Mouse (Mus musculus) embryonic stem cell, embryonic (primary cell): Measurements from ENCODE around the gene Rab5b.

Experiments used
- CTCF ChIA-PET, 4 experiments: fragments of 300-600 bp in 2 of 4; fragments of 350-600 bp in 2 of 4; sonication (Branson Sonifier 250); formaldehyde crosslinking; loops; one replicate each; lab custom pipeline; 2022; ENCODE audit warnings: inconsistent platforms in 2 of 4; lab: Charles Lee
- POLR2A ChIA-PET, 4 experiments: fragments of 300-600 bp in 2 of 4; fragments of 350-600 bp in 2 of 4; sonication (Branson Sonifier 250); formaldehyde crosslinking; loops; one replicate each; lab custom pipeline; 2022; ENCODE audit warnings: antibody characterized with exemption in 4 of 4, inconsistent platforms in 1 of 4; lab: Charles Lee

Rab5b gene

DNA sequence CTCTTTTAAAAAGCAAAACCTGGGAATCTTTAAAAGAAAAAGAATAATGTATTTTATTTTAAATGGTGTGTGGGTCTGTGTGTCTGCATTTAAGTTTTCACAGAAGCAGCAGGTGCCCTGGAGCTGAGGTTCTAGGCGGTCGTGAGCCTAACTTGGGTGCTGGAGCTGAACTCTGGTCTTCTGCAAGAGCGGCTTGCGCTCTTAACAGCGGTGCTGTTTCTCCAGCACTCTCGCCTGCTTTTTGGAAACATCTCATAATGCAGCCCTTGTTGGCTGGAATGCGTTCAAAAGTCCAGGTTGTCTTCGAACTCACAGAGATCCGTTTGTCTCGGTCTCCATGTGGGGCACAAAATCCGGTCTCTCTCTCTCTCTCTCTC is 9.2 kb upstream of the Rab5b start:
- ChIA-PET POLR2A (interaction anchor here in 3 of 4 experiments (0.5 to 12.4 kb wide), 62 partner anchors 7 to 614 kb away, joined by 3 to 197 read pairs (median 5); partner anchors contain the start of genes Pa2g4 (in 3 of the 3), Rab5b (in 3 of the 3), Dgka (in 2 of the 3) and Pym1 (in 2 of the 3)), CTCF (interaction anchor here in 3 of 4 experiments (0.6 to 2.1 kb wide), 10 partner anchors 9 to 399 kb away, joined by 3 to 11 read pairs (median 4); partner anchors contain the start of gene Rab5b (in 1 of the 3))

DNA sequence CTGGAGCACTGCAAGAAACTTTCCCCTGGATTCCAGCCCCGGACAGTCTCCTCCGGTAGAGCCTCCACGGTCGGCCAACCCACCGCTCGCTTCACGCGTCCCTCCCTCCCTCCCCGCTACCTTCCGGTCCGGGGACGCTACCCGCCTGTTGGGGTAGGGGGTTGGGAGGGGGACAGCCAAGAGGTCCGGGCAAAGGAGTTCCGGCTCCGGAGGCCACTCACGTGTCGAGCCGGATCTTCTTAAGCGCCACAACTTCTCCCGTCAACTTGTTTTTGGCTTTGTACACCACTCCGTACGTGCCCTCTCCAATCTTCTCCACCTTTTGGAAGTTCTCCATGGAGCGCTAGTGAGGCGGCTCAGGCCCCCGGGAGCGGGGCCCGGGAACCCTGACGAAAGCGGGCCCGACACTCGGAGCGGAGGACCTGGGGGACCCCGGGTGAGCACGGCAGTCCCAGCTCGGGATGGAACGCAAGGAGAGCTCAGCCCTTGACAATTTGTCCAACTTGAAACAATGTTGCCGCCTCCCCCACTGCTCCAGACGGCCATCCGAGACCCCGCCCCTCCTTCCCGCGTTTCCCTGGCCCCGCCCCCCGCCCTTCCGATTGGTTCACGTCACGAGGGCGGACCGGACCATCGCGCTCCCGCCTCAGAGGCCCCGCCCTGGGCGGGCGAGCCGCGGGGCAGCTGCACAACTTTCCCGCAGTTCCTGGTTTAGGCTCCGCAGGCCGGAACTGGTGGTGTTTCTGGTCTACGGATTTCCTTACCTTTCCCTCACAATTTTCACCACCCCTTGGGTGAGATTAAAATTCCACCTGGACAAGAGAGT is 8.6 kb upstream of the Rab5b start, which contains the start of gene Cdk2:
TSS of gene Cdk2 (minus strand) at position 541 of the 826 bp plus-strand sequence.
- POLR2A ChIA-PET, result interaction anchor here in 3 of 4 experiments (0.5 to 12.4 kb wide), 63 partner anchors 7 to 613 kb away, joined by 3 to 197 read pairs (median 5); partner anchors contain the start of genes Pa2g4 (in 3 of the 3), Rab5b (in 3 of the 3), Dgka (in 2 of the 3) and Pym1 (in 2 of the 3)
- CTCF ChIA-PET, result interaction anchor here in 3 of 4 experiments (0.5 to 2.1 kb wide), 10 partner anchors 8 to 400 kb away, joined by 3 to 11 read pairs (median 4); partner anchors contain the start of gene Rab5b (in 1 of the 3)

DNA sequence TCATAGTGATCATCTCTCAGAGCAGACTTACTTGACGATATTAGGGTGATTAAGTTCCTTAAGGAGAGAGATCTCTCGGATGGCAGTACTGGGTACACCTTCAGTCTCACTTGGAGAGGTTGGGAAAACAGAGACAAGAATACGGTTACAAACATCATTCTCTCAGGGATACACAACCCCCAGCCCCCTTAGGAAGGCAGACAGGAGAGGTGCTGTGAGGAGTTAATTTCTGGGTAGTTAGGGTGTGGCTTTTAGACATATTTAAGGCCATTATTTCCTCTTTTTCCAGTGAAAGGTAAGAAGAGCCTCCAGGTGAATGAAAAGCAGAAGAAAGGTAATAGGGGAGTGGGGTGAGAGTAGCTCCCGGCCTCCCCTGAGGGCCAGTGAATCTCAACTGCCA is 7.8 kb upstream of the Rab5b start, which contains the start of gene Pmel:
TSS of gene Pmel (plus strand) at position 301 of the 400 bp plus-strand sequence.
- POLR2A ChIA-PET, result interaction anchor here in 3 of 4 experiments (0.8 to 12.4 kb wide), 23 partner anchors 8 to 204 kb away, joined by 3 to 197 read pairs (median 8); partner anchors contain the start of genes Zc3h10 (in 2 of the 3), Dgka (in 1 of the 3), Pa2g4 (in 1 of the 3) and Pym1 (in 1 of the 3)
- CTCF ChIA-PET, result interaction anchor here in 1 of 4 experiments (2.1 kb wide), 1 partner anchor 18 kb away, joined by 5 read pairs; no protein-coding TSS in a partner anchor

DNA sequence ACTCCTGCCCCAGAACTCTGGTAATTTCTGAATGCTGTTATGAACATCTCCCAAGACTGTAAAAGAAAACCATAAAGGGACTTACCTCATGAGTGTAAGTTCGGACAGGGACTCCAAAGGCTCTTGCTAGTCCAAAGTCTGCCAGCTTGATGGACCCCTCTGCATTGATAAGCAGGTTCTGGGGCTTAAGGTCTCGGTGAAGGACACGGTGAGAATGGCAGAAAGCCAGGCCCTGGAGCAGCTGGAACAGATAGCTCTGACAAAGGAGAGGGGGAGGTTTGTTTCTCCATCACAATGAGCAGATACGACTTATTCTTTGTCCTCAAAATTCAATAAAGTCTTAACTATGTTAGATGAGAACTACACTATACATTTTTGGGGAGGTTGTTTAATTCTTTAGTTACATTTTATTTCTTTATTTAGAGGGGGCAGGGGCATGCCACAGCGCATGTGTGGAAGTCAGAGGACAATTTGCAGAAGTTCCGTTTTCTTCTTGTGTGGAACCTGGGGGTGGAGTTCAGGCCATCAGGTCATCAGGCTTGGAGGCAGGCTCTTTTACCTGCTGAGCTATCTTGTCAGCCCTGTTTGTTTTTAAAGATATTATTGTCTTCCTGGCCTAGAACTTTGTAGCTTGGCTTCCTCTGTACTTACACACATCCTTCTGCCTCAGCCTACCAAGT is 6.4 kb upstream of the Rab5b start:
- ChIA-PET CTCF (no interaction called here), POLR2A (interaction anchor here in 2 of 4 experiments (0.7 to 12.4 kb wide), 15 partner anchors 9 to 218 kb away, joined by 3 to 197 read pairs (median 7); partner anchors contain the start of genes Pa2g4 (in 1 of the 2) and Pym1 (in 1 of the 2))

DNA sequence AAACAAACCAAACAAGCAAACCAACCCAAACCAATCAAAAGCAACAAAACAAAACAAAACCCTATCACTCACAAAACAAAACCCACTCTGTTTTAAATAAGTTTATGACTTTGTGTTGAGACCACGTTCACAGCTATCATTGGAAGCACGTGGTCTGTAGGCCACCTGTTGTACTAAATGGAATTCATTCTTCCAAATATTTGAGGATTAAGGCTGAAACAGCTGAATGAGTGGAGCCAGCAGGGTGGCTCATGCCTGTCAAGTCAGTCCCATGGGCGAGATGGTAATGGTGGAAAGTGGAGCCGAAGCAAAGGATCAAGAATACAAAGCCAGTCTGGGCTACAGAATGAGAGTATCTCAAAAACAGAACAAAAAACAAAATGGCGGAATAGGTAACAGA is 4.6 kb upstream of the Rab5b start:
- POLR2A ChIA-PET, result interaction anchor here (0.6 to 12.4 kb wide), 18 partner anchors 11 to 617 kb away, joined by 3 to 197 read pairs (median 5); partner anchors contain the start of genes Pa2g4 (in 2 of the 4), Atp5b (in 1 of the 4), Pym1 (in 1 of the 4) and Suox (in 1 of the 4)
- CTCF ChIA-PET, result interaction anchor here in 1 of 4 experiments (0.6 kb wide), 1 partner anchor 90 kb away, joined by 3 read pairs; no protein-coding TSS in a partner anchor

DNA sequence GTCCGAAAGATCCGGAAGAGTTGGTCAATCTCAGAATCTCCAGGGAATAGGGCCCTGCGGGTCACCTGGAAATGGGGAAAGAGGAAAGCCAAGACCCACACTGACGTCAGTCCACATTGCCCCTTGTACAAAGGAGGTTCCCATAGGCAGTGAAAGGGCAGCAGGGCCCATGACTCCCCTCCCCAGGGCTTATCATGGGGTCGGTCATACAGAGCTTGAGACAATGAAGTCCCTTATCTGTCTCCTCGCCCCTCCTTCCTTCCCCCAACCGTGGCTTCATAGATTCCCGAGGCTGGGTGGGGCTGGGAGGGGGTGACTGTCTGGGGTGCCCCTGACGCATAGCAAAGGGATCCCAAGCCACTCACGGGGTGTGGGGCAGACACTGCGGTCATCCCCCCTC is 3.5 kb upstream of the Rab5b start:
- ChIA-PET POLR2A (interaction anchor here in 3 of 4 experiments (0.6 to 12.4 kb wide), 19 partner anchors 9 to 429 kb away, joined by 3 to 197 read pairs (median 4); partner anchors contain the start of genes Pym1 (in 2 of the 3), Dgka (in 1 of the 3), Pa2g4 (in 1 of the 3) and Stat2 (in 1 of the 3)), CTCF (interaction anchor here in 2 of 4 experiments (0.6 kb wide), 2 partner anchors 84 to 1624 kb away, joined by 3 to 5 read pairs; partner anchors contain the start of gene Agap2 (in 1 of the 2))

DNA sequence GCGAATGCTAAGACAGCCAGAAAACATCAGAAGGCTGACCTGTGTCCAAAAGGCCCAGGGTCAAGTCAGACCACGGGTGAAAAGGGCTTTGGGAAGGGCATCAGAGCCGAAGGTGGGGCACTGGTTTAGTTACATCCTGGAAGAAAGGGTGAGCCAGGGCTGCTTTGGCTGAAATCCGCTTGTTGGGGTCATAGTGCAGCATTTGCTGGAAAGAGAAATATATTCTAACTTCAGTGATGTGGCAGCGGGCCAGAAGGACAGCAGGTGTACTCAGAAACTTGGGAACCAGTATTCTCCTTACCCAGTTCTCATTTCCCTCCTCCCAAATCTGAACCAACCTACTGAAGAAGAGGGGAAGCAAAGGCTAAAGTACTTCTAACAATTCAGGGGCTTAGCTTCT is 2.9 kb upstream of the Rab5b start:
- CTCF ChIA-PET, result no interaction called here
- POLR2A ChIA-PET, result interaction anchor here in 3 of 4 experiments (0.5 to 12.4 kb wide), 18 partner anchors 8 to 429 kb away, joined by 3 to 197 read pairs (median 4); partner anchors contain the start of genes Pym1 (in 2 of the 3), Dgka (in 1 of the 3) and Stat2 (in 1 of the 3)

DNA sequence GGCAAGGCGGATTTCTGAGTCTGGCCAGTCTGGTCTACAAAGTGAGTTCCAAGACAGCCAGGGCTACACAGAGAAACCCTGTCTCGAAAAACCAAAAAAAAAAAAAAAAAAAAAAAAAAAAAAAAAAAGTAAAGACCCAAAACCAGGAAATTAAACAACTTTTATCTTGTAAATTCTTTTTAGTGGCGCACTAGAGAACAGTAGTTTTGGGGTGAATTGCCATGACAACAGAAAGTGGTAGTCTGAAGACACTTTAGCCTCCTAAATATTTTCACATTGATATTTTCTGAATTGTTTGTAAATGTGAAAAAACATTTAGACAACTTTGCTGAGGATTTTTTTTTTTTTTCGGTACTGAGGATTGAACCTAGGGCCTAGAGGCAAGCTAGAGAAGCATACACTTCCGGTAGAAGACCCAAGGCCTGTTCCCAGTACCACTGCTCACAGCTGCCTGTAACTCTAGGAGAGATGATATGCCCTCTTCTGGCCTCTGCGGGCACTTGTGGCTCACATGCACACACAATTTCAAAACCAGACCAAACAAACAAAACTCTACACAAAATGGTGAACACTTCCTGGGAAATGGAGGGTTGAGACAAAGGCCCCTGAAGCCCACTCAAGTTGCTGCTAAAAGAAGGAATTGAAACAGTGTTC is 1.1 kb upstream of the Rab5b start:
- POLR2A ChIA-PET, result interaction anchor here (0.5 to 12.4 kb wide), 35 partner anchors 8 to 530 kb away, joined by 3 to 197 read pairs (median 4); partner anchors contain the start of genes Cdk2 (in 3 of the 4), Pym1 (in 2 of the 4), Dgka (in 1 of the 4) and Dnajc14 (in 1 of the 4)
- CTCF ChIA-PET, result interaction anchor here in 3 of 4 experiments (0.5 to 2.6 kb wide), 9 partner anchors 8 to 119 kb away, joined by 3 to 12 read pairs (median 5); partner anchors contain the start of genes Cdk2 (in 1 of the 3) and Suox (in 1 of the 3)

DNA sequence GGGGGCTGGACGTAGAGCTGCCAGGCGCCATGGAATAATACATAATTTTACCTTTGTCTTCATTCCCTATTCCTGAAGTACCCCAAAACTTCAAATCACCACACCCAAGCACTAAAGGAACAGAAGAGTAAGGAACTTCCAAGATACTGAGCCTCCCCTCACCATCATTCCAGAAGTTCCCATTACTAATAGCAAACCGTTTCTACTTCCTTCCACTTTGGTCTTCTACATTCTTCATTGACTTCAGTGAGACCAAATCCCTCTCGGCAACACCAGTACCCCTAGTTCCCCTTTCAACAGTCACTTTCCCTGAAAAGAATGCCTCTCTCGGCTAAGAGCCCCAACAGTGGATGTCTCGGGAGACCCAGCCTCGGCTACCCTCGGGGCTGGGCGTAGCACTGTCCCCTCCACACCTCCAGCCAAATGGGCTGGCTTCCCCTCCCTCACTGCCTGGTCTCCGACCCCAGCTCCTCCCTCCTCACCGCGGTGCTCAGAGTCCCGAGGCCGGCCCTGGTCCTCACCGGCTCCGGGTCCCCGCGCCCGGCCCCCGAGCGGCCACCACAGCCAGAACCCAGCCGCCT is 563 bp downstream of the Rab5b start:
- CTCF ChIA-PET, result interaction anchor here in 2 of 4 experiments (1.5 to 2.6 kb wide), 6 partner anchors 10 to 90 kb away, joined by 3 to 12 read pairs (median 6); partner anchors contain the start of genes Suox (in 2 of the 2) and Cdk2 (in 1 of the 2)
- POLR2A ChIA-PET, result interaction anchor here (0.5 to 12.4 kb wide), 74 partner anchors 8 to 1406 kb away, joined by 3 to 197 read pairs (median 5); partner anchors contain the start of genes Cdk2 (in 3 of the 4), Cd63 (in 2 of the 4), Naca (in 2 of the 4) and Pa2g4 (in 2 of the 4)

DNA sequence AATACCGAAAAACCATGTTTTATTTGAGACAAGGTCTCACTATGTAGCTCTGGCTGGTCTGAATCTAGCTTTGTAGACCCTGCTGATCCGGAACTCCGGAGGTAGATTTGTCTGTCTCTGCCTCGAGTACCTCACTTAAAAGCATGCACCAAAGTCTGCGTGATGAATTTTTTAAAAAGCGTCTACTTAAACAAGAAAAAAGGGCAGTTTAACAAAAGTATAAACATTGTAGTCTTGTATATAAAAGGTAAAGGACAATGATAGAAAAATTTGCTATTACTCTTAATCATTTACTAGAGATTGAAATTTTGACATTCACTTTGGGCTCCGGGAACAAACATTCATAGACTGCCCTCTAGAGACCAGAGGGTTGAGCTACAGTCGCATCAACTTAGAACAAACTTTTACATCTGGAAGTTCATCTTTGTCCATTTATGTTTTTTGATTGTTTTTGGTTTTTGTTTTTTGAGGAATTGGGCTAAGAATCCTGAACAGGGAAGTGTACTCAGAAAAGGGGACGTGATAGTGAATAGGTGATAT is 21.5 kb downstream of the Rab5b start:
- CTCF ChIA-PET, result interaction anchor here (0.5 to 3.2 kb wide), 41 partner anchors 9 to 1995 kb away, joined by 3 to 23 read pairs (median 4); partner anchors contain the start of genes Pa2g4 (in 2 of the 4), Rab5b (in 2 of the 4), Nabp2 (in 1 of the 4) and Rnf41 (in 1 of the 4)
- POLR2A ChIA-PET, result interaction anchor here (0.5 to 3.8 kb wide), 50 partner anchors 9 to 263 kb away, joined by 3 to 36 read pairs (median 4); partner anchors contain the start of genes Ikzf4 (in 3 of the 4), Cdk2 (in 2 of the 4), Pa2g4 (in 2 of the 4) and Rab5b (in 2 of the 4)

DNA sequence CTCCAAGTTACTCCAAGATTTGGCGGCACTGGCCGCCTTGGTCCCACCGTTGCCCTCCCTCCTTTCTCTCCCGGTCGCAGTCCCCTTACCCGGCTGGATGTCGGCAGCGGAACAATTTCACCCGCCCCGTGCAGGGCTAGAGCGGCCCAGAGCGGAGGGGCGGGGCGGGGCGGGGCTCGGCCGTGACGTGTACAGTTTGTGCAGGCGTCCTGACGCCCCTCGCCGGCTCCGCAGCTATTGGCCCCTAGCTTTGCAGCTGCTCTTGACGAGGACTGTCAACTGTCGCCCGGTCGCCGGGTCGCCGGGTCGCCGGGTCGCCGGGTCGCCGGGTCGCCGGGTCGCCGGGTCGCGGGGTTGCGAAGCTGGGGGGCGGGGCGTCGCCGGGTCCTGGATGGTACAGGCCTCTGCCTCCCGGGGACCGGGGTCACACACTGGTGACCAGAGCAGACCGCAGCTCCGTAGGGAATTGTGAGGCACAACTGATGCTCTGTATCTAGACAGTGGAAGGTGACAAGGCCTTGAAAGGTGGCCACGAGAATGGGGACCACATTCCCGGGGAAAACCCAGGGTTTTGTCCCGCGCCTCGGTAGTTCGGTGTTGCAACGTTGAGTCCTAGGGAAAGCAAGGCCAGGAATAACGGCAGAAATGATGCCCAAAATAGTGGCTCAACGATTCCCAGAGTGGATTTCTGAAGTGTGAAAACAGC is 22.1 kb downstream of the Rab5b start, which contains the start of gene Suox:
TSS of gene Suox (minus strand) at position 311 of the 706 bp plus-strand sequence.
- POLR2A ChIA-PET, result interaction anchor here (0.5 to 3.8 kb wide), 45 partner anchors 9 to 217 kb away, joined by 3 to 36 read pairs (median 4); partner anchors contain the start of genes Ikzf4 (in 3 of the 4), Cdk2 (in 2 of the 4), Pa2g4 (in 2 of the 4) and Rab5b (in 2 of the 4)
- CTCF ChIA-PET, result interaction anchor here (0.5 to 3.2 kb wide), 33 partner anchors 8 to 1994 kb away, joined by 3 to 23 read pairs (median 4); partner anchors contain the start of genes Rab5b (in 2 of the 4), Erbb3 (in 1 of the 4), Nabp2 (in 1 of the 4) and Rnf41 (in 1 of the 4)

DNA sequence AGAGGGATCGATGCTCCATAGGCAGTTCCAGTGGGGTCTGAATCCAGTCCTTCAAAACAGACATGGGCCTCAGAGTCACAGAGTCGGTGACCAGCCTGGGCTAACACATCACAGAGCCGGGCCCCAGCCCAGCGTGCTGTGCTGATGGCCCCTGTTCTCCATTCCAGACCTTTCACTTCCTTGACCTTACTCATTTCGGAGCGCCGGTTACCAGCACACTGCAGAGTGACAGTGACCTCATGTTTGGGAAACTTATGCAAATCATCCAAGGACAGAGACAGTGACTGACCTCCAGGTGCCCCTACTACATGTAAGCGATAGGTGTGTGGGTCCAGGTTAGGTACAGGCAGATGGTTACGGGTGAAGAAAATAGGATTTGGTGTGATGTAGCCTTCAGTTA is 24.9 kb downstream of the Rab5b start:
- CTCF ChIA-PET, result interaction anchor here in 2 of 4 experiments (0.6 to 1.1 kb wide), 2 partner anchors 58 to 84 kb away, joined by 3 read pairs; no protein-coding TSS in a partner anchor

DNA sequence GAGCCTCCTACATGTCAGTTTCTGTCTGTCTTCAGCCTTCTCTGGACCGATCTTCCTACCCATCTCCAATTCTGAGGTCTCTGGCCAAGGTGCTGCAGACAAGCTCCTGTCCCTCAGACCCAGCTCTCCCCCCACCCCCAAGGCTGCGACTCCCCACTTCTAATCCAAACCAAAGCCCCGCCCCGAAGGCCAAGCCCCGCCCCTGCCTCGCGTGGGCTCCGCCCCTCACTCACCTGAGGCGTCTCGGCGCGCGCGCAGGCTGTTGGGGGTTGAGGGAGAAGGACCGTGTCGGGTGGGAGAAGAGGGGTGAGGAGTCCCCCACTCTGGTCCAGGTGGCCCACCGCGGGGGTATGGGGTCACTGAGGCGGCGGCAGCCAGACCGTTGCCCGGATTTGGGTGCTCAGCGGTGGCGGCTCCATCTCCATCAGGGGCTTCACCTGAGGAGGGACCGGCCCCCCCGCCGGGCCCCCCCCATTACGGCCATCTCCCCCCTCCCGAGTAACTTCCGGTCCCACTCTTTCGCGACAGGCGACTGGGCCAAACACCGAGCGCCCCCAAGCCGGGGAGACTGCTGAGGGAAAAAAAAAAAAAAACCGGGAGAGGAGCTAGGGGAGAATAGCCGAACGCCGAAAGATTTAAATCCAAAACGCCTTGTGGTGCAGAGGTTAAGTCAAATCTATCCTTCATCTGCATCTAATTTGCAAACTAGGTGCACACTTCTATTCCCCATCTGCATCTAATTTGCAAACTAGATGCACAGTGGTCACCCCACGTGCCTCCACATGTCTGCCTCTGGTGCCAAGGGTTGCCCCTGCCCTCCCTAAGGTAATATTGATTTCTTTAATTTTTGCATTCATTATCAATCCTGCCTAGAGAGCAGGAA is 27.0 kb downstream of the Rab5b start:
- ChIA-PET CTCF (interaction anchor here (0.5 to 1.5 kb wide), 18 partner anchors 41 to 1611 kb away, joined by 3 to 12 read pairs (median 4); partner anchors contain the start of genes Erbb3 (in 1 of the 4) and Esyt1 (in 1 of the 4)), POLR2A (interaction anchor here (0.5 to 4.3 kb wide), 56 partner anchors 9 to 1024 kb away, joined by 3 to 26 read pairs (median 4); partner anchors contain the start of genes Rab5b (in 3 of the 4), Esyt1 (in 2 of the 4), Nabp2 (in 2 of the 4) and Pa2g4 (in 2 of the 4))

More for the DNA sequence above, 24.9 kb downstream of the Rab5b start:
- POLR2A ChIA-PET, result interaction anchor here in 2 of 4 experiments (0.8 to 4.3 kb wide), 6 partner anchors 20 to 146 kb away, joined by 3 to 26 read pairs (median 6); partner anchors contain the start of genes Esyt1 (in 1 of the 2), Rab5b (in 1 of the 2), Rps26 (in 1 of the 2) and Zc3h10 (in 1 of the 2)
